Mouse (Mus musculus) heart, adult 2 months (tissue): ENCODE measurements around the gene Cyp24a1. TPM values are rescaled to one million over a fixed set of nuclear protein-coding genes. Genes with fewer than 3 reads are reported as not detected.

Experiments used
- DNase-seq, 2 experiments: peaks; one replicate each; pipeline ENCODE4 v3.0.0; 2021
- H3K27ac ChIP-seq: fragments of 200-600 bp; 2 replicates; pipeline ENCODE4 v1.8.1; 2022
- H3K27me3 ChIP-seq: fragments of 200-500 bp; 2 replicates; pipeline ENCODE4 v1.6.1; 2012; ENCODE audit warnings: mild to moderate bottlenecking, low read length, inconsistent platforms, mixed read lengths; ENCODE audit not compliant: control insufficient read depth, insufficient read depth
- H3K36me3 ChIP-seq: fragments of 200-500 bp; 2 replicates; pipeline ENCODE4 v1.6.1; 2012; ENCODE audit warnings: low read length, inconsistent platforms; ENCODE audit not compliant: control insufficient read depth, insufficient read depth
- H3K4me1 ChIP-seq: fragments of 200-500 bp; 2 replicates; pipeline ENCODE4 v1.6.1; 2011; ENCODE audit warnings: low read length; ENCODE audit not compliant: control insufficient read depth, insufficient read depth
- H3K4me3 ChIP-seq: fragments of 200-600 bp; 2 replicates; pipeline ENCODE4 v1.8.1; 2022
- H3K79me2 ChIP-seq: fragments of 200-500 bp; replicated peaks from 2 replicates; pipeline ENCODE4 v1.6.1; 2012; ENCODE audit warnings: mild to moderate bottlenecking, inconsistent platforms, low read length, moderate library complexity, mixed read lengths; ENCODE audit not compliant: control insufficient read depth, insufficient read depth
- H3K9ac ChIP-seq: fragments of 200-500 bp; 2 replicates; pipeline ENCODE4 v1.6.1; 2012; ENCODE audit warnings: low read depth, mild to moderate bottlenecking, control low read depth, inconsistent platforms, low read length, mixed read lengths
- CTCF ChIP-seq: fragments of 200-600 bp; IDR thresholded peaks from 2 replicates; pipeline ENCODE4 v1.8.1; 2022; ENCODE audit warnings: antibody characterized with exemption, mild to moderate bottlenecking, moderate library complexity
- EP300 ChIP-seq: fragments of 200-500 bp; IDR thresholded peaks from 2 replicates; pipeline ENCODE4 v1.6.1; 2011; ENCODE audit warnings: low read depth, low read length, control low read depth; ENCODE audit not compliant: insufficient read depth
- POLR2A ChIP-seq: fragments of 200-500 bp; IDR thresholded peaks from 2 replicates; pipeline ENCODE4 v1.6.1; 2011; ENCODE audit warnings: mild to moderate bottlenecking, low read depth, low read length, control low read depth; ENCODE audit not compliant: insufficient read depth
- WGBS: fragments of 180-500 bp; shearing (Covaris S2); methylation state at CpG from one replicate; pipeline ENCODE4 v1.1.7; 2018; 5-methylcytosine and 5-hydroxymethylcytosine counted together
- intact Hi-C: fragments of 180-260 bp; cut with DNase I; formaldehyde crosslinking; loops from one replicate; pipeline ENCODE4 v1.15.1; 2025
- long read RNA-seq: library from polyadenylated mRNA; stranded (forward); transcript quantifications from one replicate; pipeline ENCODE4 v2.0.0, GENCODE M21; 2021
- polyA plus RNA-seq: library from polyadenylated mRNA; depleted of rRNA; stranded (reverse); fragments of >200 nt; gene quantifications from 2 replicates; pipeline ENCODE4 v1.2.3, GENCODE M21; 2012; rRNA removed
- total RNA-seq, 2 experiments: library from RNA; stranded (reverse); gene quantifications; 2 replicates each; pipeline ENCODE4 v1.2.3; 2021

Cyp24a1 gene
- total RNA-seq, result not detected
- polyA plus RNA-seq, result not detected in 2 replicates
- long read RNA-seq, result 0 reads

GRCm38 (mm10) chr2:170497091-170497566, at the start of gene Cyp24a1:
Cyp24a1 (minus strand) TSS chr2:170497145.
- Histone ChIP-seq H3K4me3 (no peak within 1 kb of the TSS), H3K4me1 (no peaks in the 10 kb centered on the region), H3K36me3 (no peaks in the 10 kb centered on the region), H3K79me2 (no peaks in the 10 kb centered on the region), H3K9ac (no peak within 1 kb of the TSS), H3K27me3 (peaks cover 20% of the 10 kb centered on the region), H3K27ac (no peak within 1 kb of the TSS)
- TF ChIP-seq CTCF, result peak; percentile 59
- TF ChIP-seq POLR2A, result no peak
- intact Hi-C loops, result no loop called here
- under 1% methylated on average over 36 of the region's 36 CpGs for whole genome bisulfite sequencing
- peak; percentile 73 to 74 for DNase-seq

GRCm38 (mm10) chr2:170545745-170546144, 48.8 kb upstream of the Cyp24a1 start:
- intact Hi-C loops, result no loop called here
- Histone ChIP-seq H3K4me3 (no peak overlapping the region), H3K4me1 (no peaks in the 10 kb centered on the region), H3K36me3 (no peaks in the 10 kb centered on the region), H3K9ac (no peak overlapping the region), H3K27ac (no peak overlapping the region), H3K79me2 (no peaks in the 10 kb centered on the region), H3K27me3 (no peaks in the 10 kb centered on the region)
- TF ChIP-seq CTCF (no peak), POLR2A (no peak), EP300 (no peak)
- DNase-seq, result no peak
- WGBS, result 66% methylated on average over 4 of the region's 4 CpGs

GRCm38 (mm10) chr2:170544950-170545349, 48.0 kb upstream of the Cyp24a1 start:
- H3K9ac ChIP-seq, result no peak overlapping the region
- H3K36me3 ChIP-seq, result no peaks in the 10 kb centered on the region
- no peak for DNase-seq
- H3K4me1 ChIP-seq, result no peaks in the 10 kb centered on the region
- intact Hi-C loops, result no loop called here
- H3K4me3 ChIP-seq, result no peak overlapping the region
- H3K27ac ChIP-seq, result no peak overlapping the region
- no peaks in the 10 kb centered on the region for H3K79me2 ChIP-seq
- WGBS, result 87% methylated on average over 7 of the region's 7 CpGs
- TF ChIP-seq EP300 (no peak), CTCF (no peak), POLR2A (no peak)
- no peaks in the 10 kb centered on the region for H3K27me3 ChIP-seq

- H3K79me2 ChIP-seq, result no peaks in the 10 kb centered on the region
- H3K4me1 ChIP-seq, result no peaks in the 10 kb centered on the region
- no peak overlapping the region for H3K9ac ChIP-seq
- no peak for DNase-seq
- intact Hi-C loops, result no loop called here
- TF ChIP-seq POLR2A (no peak), CTCF (no peak), EP300 (no peak)
- 65% methylated on average over 3 of the region's 3 CpGs for WGBS
- H3K36me3 ChIP-seq, result no peaks in the 10 kb centered on the region
- H3K27ac ChIP-seq, result no peak overlapping the region
- H3K27me3 ChIP-seq, result no peaks in the 10 kb centered on the region
- no peak overlapping the region for H3K4me3 ChIP-seq
Observed at GRCm38 (mm10) chr2:170544159-170544558, 47.2 kb upstream of the Cyp24a1 start.

DNA sequence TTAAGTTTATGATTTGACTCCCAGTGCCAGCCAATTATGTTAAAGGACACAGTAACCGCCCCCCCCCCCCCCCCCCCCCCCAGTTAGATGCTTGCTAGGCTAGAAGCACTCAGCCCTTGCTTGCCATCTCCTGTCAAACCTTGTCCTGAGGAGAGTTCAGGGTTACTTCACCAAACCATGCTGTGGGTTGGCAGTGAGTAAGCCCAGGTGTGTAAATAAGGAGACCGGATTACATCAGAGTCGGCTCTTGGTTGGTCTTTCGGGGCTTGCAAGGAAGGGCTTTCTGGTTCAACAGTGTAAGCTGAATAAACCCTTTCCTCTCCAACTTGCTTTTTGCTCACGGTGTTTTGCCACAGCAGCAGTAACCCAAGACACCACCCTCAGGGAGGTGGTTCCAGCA, 46.7 kb upstream of the Cyp24a1 start:
- H3K36me3 ChIP-seq, result no peaks in the 10 kb centered on the region
- no peaks in the 10 kb centered on the region for H3K79me2 ChIP-seq
- intact Hi-C loops, result no loop called here
- no peak for DNase-seq
- WGBS, result 90% methylated on average over 5 of the region's 5 CpGs
- H3K27ac ChIP-seq, result no peak overlapping the region
- no peaks in the 10 kb centered on the region for H3K27me3 ChIP-seq
- TF ChIP-seq CTCF (no peak), POLR2A (no peak), EP300 (no peak)
- no peaks in the 10 kb centered on the region for H3K4me1 ChIP-seq
- H3K4me3 ChIP-seq, result no peak overlapping the region
- H3K9ac ChIP-seq, result no peak overlapping the region

GRCm38 (mm10) chr2:170539211-170539610, 42.3 kb upstream of the Cyp24a1 start:
- H3K9ac ChIP-seq, result no peak overlapping the region
- H3K4me1 ChIP-seq, result no peaks in the 10 kb centered on the region
- intact Hi-C loops, result no loop called here
- no peak overlapping the region for H3K27ac ChIP-seq
- H3K79me2 ChIP-seq, result no peaks in the 10 kb centered on the region
- TF ChIP-seq POLR2A, result no peak
- no peak for TF ChIP-seq CTCF
- DNase-seq, result no peak
- H3K27me3 ChIP-seq, result no peaks in the 10 kb centered on the region
- WGBS, result 87% methylated on average over 9 of the region's 9 CpGs
- H3K4me3 ChIP-seq, result no peak overlapping the region
- no peaks in the 10 kb centered on the region for H3K36me3 ChIP-seq
